Mouse (Mus musculus) MN1 (cell line): ENCODE results near the gene Car11.
A peak's percentile ranks its signal among the peaks of the same experiment; 100 is the strongest.

Source experiments
- DNase-seq: peaks from one replicate; pipeline ENCODE4 v3.0.0-alpha.2; 2016; ENCODE audit warnings: low spot score

The Car11 gene

GRCm38 (mm10) chr7:45710477-45711191 lies 11.0 kb downstream of the Car11 start:
- no peak for DNase-seq

- DNase-seq = no peak
Observed at GRCm38 (mm10) chr7:45711316-45712021, 11.8 kb downstream of the Car11 start.

GRCm38 (mm10) chr7:45712022-45712757 lies 12.5 kb downstream of the Car11 start:
- no peak for DNase-seq

GRCm38 (mm10) chr7:45713396-45713795 lies 13.8 kb downstream of the Car11 start:
- no peak for DNase-seq

- DNase-seq = no peak
Observed at GRCm38 (mm10) chr7:45713881-45714520, 14.4 kb downstream of the Car11 start.

- peak; percentile 32 for DNase-seq
Observed at GRCm38 (mm10) chr7:45714630-45715089, 15.0 kb downstream of the Car11 start.

- peak; percentile 95 for DNase-seq
Observed at GRCm38 (mm10) chr7:45715090-45715708, 15.6 kb downstream of the Car11 start, which contains the start of gene Rpl18. Rpl18 (plus strand) TSS chr7:45715457.

- no peak for DNase-seq
Observed at GRCm38 (mm10) chr7:45715741-45716459, 16.3 kb downstream of the Car11 start.

- no peak for DNase-seq
Observed at GRCm38 (mm10) chr7:45716460-45716857, 16.8 kb downstream of the Car11 start.

- DNase-seq = no peak
Observed at GRCm38 (mm10) chr7:45716952-45717917, 17.6 kb downstream of the Car11 start.

GRCm38 (mm10) chr7:45717918-45718297 lies 18.3 kb downstream of the Car11 start, which contains the start of gene Sphk2:
Sphk2 (minus strand) TSS chr7:45718002.
- DNase-seq = peak; percentile 97

- DNase-seq = peak; percentile 43
Observed at GRCm38 (mm10) chr7:45718331-45718730, 18.7 kb downstream of the Car11 start.

- DNase-seq = no peak
Observed at GRCm38 (mm10) chr7:45719180-45719579, 19.5 kb downstream of the Car11 start.

- no peak for DNase-seq
Observed at GRCm38 (mm10) chr7:45719738-45720412, 20.2 kb downstream of the Car11 start.

- no peak for DNase-seq
Observed at GRCm38 (mm10) chr7:45720413-45721233, 21.0 kb downstream of the Car11 start, which contains the start of gene Fam83e. Fam83e (plus strand) TSS chr7:45721212.

- no peak for DNase-seq
Observed at GRCm38 (mm10) chr7:45721234-45721571, 21.6 kb downstream of the Car11 start.

- no peak for DNase-seq
Observed at GRCm38 (mm10) chr7:45721642-45722347, 22.2 kb downstream of the Car11 start.

GRCm38 (mm10) chr7:45722348-45722713 lies 22.7 kb downstream of the Car11 start:
- DNase-seq = no peak
